Mouse (Mus musculus): ENCODE measurements around the gene Gm9837. TPM values are rescaled to one million over a fixed set of nuclear protein-coding genes. Genes with fewer than 3 reads are reported as not detected.

Gene Gm9837
- polyA plus RNA-seq, 1 experiment: not detected

DNA sequence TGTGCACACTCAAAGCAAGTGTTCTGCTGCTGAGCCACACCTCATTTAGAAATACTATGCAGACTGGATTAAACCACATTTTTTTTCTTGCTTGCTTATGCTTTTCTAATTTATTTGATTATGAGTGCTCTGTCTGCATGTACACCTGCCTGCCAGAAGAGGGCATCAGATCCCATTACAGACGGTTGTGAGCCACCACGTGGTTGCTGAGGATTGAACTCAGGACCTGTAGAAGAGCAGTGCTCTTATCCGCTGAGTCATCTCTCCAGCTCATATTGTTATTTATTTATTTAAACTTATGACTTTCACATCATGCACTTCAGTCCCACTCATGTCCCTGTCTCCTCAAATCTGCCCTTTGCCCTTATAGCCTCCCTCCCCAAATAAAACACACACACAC is 15.4 kb upstream of the Gm9837 start:
- TF ChIP-seq CTCF (IDR thresholded peaks at IDR 0.05; ENCODE audit: borderline replicate concordance, insufficient read depth, low read depth, low read length): peak; percentile 57
- no peak for TF ChIP-seq POLR2A (IDR thresholded peaks at IDR 0.05; ENCODE audit: borderline replicate concordance, insufficient read depth, low read length)
- Histone ChIP-seq H3K4me3 (replicated peaks; ENCODE audit: insufficient read depth, low read depth, low read length) (no peak overlapping the region), H3K27me3 (ENCODE audit: control insufficient read depth, insufficient read depth, low read length) (no peaks in the 10 kb centered on the region), H3K27ac (ENCODE audit: insufficient read depth, low read length) (no peak overlapping the region; the same call in 1 of the 2 replicates), H3K4me1 (ENCODE audit: control insufficient read depth, insufficient read depth, low read length) (peaks cover 11% of the 10 kb centered on the region; the same call in 1 of the 2 replicates)
- WGBS: 56% methylated on average over 3 of the region's 3 CpGs
- DNase-seq: peak in 1 of 2 experiments; percentile 48

DNA sequence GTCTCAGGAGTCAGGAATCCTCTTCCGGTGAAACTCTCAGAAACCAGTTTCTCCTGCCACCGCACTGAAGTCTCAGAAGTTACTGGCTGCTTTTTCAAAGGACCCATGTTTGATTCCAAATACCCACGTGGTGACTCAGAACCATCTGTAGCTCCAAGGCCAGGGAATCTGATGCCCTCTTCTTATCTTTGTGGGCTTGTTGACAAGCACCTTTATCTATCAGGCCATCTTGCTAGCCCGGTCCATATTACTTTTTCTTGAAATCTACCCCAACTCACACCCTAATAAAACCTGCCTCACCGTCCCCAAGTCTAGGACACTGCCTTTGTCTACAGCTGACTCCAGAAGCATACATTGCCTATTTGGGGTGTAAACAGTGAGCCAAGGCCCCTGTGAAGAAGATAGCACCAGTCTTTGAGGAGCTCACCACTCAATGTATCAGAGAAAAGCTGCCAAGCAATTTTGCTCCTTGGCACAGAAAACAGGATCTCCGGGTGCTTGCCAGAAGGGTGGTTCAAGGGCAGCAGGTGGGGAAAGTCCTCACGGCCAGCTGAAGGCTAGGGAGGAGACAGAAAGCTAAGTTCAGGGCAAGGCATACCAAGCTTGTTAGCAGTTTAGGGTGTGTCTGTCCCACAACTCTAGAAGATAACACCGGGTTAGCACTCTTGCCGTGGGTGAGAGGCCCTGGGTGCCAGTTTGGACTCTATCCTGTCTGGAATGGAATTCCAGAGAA is 13.0 kb upstream of the Gm9837 start:
- H3K27ac ChIP-seq (ENCODE audit: insufficient read depth, low read length): peak overlapping the region; percentile 7; the same call in 1 of the 2 replicates
- DNase-seq: peak; percentile 68 to 76
- no peak overlapping the region for H3K4me3 ChIP-seq (replicated peaks; ENCODE audit: insufficient read depth, low read depth, low read length)
- 33% methylated on average over 9 of the region's 9 CpGs for WGBS
- TF ChIP-seq POLR2A (IDR thresholded peaks at IDR 0.05; ENCODE audit: borderline replicate concordance, insufficient read depth, low read length) (no peak), CTCF (IDR thresholded peaks at IDR 0.05; ENCODE audit: borderline replicate concordance, insufficient read depth, low read depth, low read length) (no peak)
- no peaks in the 10 kb centered on the region for H3K27me3 ChIP-seq (ENCODE audit: control insufficient read depth, insufficient read depth, low read length)
- peaks cover 11% of the 10 kb centered on the region; the same call in 1 of the 2 replicates for H3K4me1 ChIP-seq (ENCODE audit: control insufficient read depth, insufficient read depth, low read length)

- H3K4me3 ChIP-seq (replicated peaks; ENCODE audit: insufficient read depth, low read depth, low read length): no peak overlapping the region
- H3K27me3 ChIP-seq (ENCODE audit: control insufficient read depth, insufficient read depth, low read length): no peaks in the 10 kb centered on the region
- no peak for DNase-seq
- H3K27ac ChIP-seq (ENCODE audit: insufficient read depth, low read length): no peak overlapping the region
- 87% methylated on average over 4 of the region's 4 CpGs for WGBS
- peaks cover 6% of the 10 kb centered on the region; the same call in 1 of the 2 replicates for H3K4me1 ChIP-seq (ENCODE audit: control insufficient read depth, insufficient read depth, low read length)
- no peak for TF ChIP-seq CTCF (IDR thresholded peaks at IDR 0.05; ENCODE audit: borderline replicate concordance, insufficient read depth, low read depth, low read length)
- TF ChIP-seq POLR2A (IDR thresholded peaks at IDR 0.05; ENCODE audit: borderline replicate concordance, insufficient read depth, low read length): no peak
These were observed 10.9 kb upstream of the Gm9837 start for GRCm38 (mm10) chr11:53481088-53481730.

GRCm38 (mm10) chr11:53479783-53480301 is 9.6 kb upstream of the Gm9837 start, which contains the start of the genes Gm9945 and Sowaha:
TSS of gene Gm9945 (plus strand) at chr11:53480166.
TSS of gene Sowaha (minus strand) at chr11:53480274.
- WGBS: 1% methylated on average over 40 of the region's 40 CpGs
- H3K27me3 ChIP-seq (ENCODE audit: control insufficient read depth, insufficient read depth, low read length): no peaks in the 10 kb centered on the region
- peak within 1 kb of the TSS; percentile 61 for H3K27ac ChIP-seq (ENCODE audit: insufficient read depth, low read length)

DNA sequence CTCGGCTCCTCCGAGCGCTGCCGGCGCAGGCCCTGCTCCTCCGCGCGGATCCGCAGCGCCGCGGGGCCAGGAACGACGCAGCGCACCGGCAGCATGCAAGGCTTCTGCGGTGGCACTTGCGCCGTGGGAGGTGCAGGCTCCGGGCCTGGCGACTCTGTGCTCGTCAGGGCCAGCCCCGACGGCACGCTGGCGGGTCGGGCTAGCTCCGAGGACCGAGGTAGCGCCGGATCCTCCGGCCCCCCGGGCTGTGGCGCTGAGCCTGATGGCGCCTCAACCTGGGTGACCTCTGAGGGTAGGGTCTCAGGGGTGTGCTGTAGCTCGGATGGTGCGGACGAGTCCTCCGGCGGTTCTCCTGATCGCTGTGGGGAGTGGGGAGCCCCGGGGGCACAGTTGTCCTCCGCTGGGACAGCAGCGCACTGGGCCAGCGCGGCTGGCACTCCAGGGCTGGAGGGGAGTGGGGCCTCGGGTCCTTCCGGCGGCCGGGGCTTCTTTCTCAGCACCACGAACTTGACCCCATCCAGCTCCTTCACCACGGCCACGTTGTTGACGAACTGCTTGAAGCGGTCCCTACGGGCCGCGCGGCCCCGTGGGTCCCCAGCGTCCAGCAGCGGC is 9.0 kb upstream of the Gm9837 start:
- under 1% methylated on average over 62 of the region's 62 CpGs for WGBS
- H3K4me1 ChIP-seq (ENCODE audit: control insufficient read depth, insufficient read depth, low read length): peaks cover 6% of the 10 kb centered on the region; the same call in 1 of the 2 replicates

More at GRCm38 (mm10) chr11:53479783-53480301, 9.6 kb upstream of the Gm9837 start, which contains the start of the genes Gm9945 and Sowaha:
- H3K4me1 ChIP-seq (ENCODE audit: control insufficient read depth, insufficient read depth, low read length): peaks cover 6% of the 10 kb centered on the region; the same call in 1 of the 2 replicates
- peak; percentile 86 to 90 for DNase-seq
- peak within 1 kb of the TSS; percentile 67 for H3K4me3 ChIP-seq (replicated peaks; ENCODE audit: insufficient read depth, low read depth, low read length)
- TF ChIP-seq POLR2A (IDR thresholded peaks at IDR 0.05; ENCODE audit: borderline replicate concordance, insufficient read depth, low read length) (peak; percentile 51; the same call in 1 of the 2 replicates), CTCF (IDR thresholded peaks at IDR 0.05; ENCODE audit: borderline replicate concordance, insufficient read depth, low read depth, low read length) (no peak; the same call in 1 of the 2 replicates)

DNA sequence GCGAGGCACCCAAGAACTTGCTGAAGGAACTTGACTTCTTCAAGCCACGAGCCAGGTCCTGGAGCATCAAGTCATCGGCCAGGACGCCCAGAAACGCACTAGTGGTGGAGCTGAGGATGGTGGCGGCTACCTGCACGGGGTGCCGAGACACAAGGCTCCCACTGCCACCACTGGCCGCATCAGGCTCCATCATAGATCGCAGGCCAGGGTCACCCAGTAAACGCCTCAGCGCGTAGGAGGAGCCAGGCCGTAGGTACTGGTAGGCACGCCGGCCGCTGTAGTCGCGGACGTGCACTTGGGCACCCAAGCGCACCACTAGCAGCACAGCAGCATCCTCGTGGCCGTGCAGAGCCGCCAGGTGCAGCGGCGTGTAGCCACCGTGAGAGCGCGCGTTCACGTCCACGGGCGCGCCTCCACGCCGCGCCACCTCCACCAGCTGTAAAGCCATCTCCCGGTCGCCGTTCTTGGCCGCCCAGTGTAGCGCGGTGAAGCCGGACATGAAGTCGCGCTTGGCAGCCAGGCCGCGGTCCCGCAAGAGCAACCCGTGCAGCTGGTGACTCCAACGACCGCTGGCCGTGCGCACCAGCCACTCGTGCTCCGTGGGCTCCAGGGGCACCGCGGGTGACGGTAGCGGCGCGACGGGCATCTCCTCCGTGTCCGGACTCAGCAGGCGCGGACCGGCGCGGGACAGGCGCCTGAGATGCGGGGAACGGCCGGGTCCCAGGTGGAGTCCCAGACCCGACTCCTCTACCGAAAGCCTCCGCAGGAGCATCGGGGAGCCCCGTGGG is 8.3 kb upstream of the Gm9837 start:
- TF ChIP-seq POLR2A (IDR thresholded peaks at IDR 0.05; ENCODE audit: borderline replicate concordance, insufficient read depth, low read length): no peak
- peak; percentile 64 to 77 for DNase-seq
- no peaks in the 10 kb centered on the region for H3K27me3 ChIP-seq (ENCODE audit: control insufficient read depth, insufficient read depth, low read length)

More for the DNA sequence above, 9.0 kb upstream of the Gm9837 start:
- DNase-seq: peak; percentile 70 to 75
- no peaks in the 10 kb centered on the region for H3K27me3 ChIP-seq (ENCODE audit: control insufficient read depth, insufficient read depth, low read length)
- peak overlapping the region; percentile 61 for H3K27ac ChIP-seq (ENCODE audit: insufficient read depth, low read length)
- TF ChIP-seq CTCF (IDR thresholded peaks at IDR 0.05; ENCODE audit: borderline replicate concordance, insufficient read depth, low read depth, low read length) (no peak), POLR2A (IDR thresholded peaks at IDR 0.05; ENCODE audit: borderline replicate concordance, insufficient read depth, low read length) (no peak)
- H3K4me3 ChIP-seq (replicated peaks; ENCODE audit: insufficient read depth, low read depth, low read length): peak overlapping the region; percentile 67

More for the DNA sequence above, 8.3 kb upstream of the Gm9837 start:
- 5% methylated on average over 79 of the region's 79 CpGs for WGBS
- Histone ChIP-seq H3K4me3 (replicated peaks; ENCODE audit: insufficient read depth, low read depth, low read length) (peak overlapping the region; percentile 67), H3K27ac (ENCODE audit: insufficient read depth, low read length) (peak overlapping the region; percentile 61), H3K4me1 (ENCODE audit: control insufficient read depth, insufficient read depth, low read length) (peaks cover 4% of the 10 kb centered on the region; the same call in 1 of the 2 replicates)

Measured in cerebellum, adult 2 months (tissue).